Mouse (Mus musculus) lung, postnatal 0 days (tissue): ENCODE measurements around the gene Slc35c1.

ENCODE experiments used
- CTCF ChIP-seq: IDR thresholded peaks from 2 replicates; pipeline ENCODE4 v1.5.1; 2016; ENCODE audit warnings: antibody characterized with exemption, mild to moderate bottlenecking
- EP300 ChIP-seq: IDR thresholded peaks from 2 replicates; pipeline ENCODE4 v1.6.1; 2016; ENCODE audit warnings: antibody characterized with exemption, mild to moderate bottlenecking, control low read depth

DNA sequence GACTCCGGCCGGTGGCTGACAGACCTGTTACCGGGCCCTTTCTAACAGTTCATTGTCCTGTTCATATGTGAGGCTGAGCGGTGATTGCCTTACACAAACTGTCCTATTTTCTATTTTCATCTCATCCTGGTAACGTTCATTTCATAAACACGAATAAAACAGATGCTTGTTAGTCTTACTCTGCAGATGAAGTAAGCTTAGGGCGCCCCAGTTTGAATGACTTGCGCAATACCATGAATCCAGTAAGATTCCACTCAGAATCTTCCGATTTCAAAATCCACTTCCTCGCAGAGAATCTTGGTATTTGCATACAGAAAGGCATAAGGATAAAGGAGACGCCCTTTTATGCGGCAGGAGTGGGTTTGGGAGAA, 26.0 kb downstream of the Slc35c1 start:
- TF ChIP-seq CTCF (no peak), EP300 (no peak; the same call in 1 of the 2 replicates)
